Mouse (Mus musculus) olfactory bulb, adult 2 months (tissue): Measurements from ENCODE around the gene Nod1.
"Not testable (repeated sequence)": the region's sequence is repeated elsewhere in the genome, so short reads cannot be mapped to it uniquely, and the experiment has no call there.

ENCODE experiments used
- CTCF ChIP-seq: fragments of 200-500 bp; IDR thresholded peaks from 2 replicates; pipeline ENCODE4 v1.5.1; 2012; ENCODE audit warnings: low read depth, mild to moderate bottlenecking, low read length, moderate library complexity; ENCODE audit not compliant: insufficient read depth
- POLR2A ChIP-seq: fragments of 200-500 bp; IDR thresholded peaks from 2 replicates; pipeline ENCODE4 v1.6.1; 2012; ENCODE audit warnings: mild to moderate bottlenecking, low read depth, low read length, moderate library complexity; ENCODE audit not compliant: insufficient read depth

DNA sequence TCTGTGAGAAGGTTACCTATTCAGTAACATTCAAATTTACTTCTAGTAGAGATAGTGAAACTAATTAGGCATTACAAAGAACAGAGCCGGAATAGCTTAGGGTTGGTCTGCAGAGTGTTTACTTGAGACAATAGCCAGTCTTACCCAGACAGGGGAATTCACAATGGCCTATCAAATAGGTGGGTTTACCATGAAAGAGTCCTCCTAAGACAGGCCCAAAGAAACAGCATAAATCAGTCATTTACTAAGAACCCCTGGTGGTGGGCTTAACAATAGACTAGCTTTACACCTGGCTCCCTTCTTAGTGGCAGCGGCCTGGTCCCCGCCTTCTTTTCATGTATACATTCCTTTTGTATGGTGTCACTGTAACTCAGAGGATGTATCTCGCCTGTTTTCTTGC is 19.0 kb downstream of the Nod1 start:
- not testable (repeated sequence) for TF ChIP-seq CTCF, POLR2A
